Comparison of ENCODE assay signal across 21 mouse cellular contexts in genomic region chr1:183377045-183377444, GRCm38 (mm10). TPM values are rescaled to one million over a fixed set of nuclear protein-coding genes. Genes with fewer than 3 reads are reported as not detected.
DNase-seq lines count a peak whose midpoint lies in the region; ATAC-seq and TF ChIP-seq lines count a peak whose summit lies in the region.
"Had no signal": no experiment of that assay in that cellular context is flagged by ENCODE, and none has a peak within 500 bp of the region (broad histone marks: within the 10 kb centered on the region; RNA-seq: fewer than 3 reads in every experiment).

No protein-coding gene starts in this region.

- H3K27me3 ChIP-seq in CH12.LX (replicated peaks) (no peaks in the 10 kb centered on the region), MEL (ENCODE audit: control insufficient read depth in 1 of 2, insufficient read depth in 2 of 2, low read length in 2 of 2) (peaks cover 0 to 11% of the 10 kb centered on the region in 2 experiments; a peak in 3 of 4 replicates)
- no peaks in the 10 kb centered on the region for H3K27me3 ChIP-seq in hindbrain, postnatal 0 days (ENCODE audit: insufficient read depth, low read length)
- H3K27me3 ChIP-seq: Patski had no signal

- DNase-seq in CH12.LX (ENCODE audit: extremely low read depth) (no peak), MEL (ENCODE audit: low read depth, low spot score) (no peak)
- DNase-seq in left cerebral cortex, adult 11 months (ENCODE audit: low spot score) = no peak
- DNase-seq in hindbrain, postnatal 0 days (ENCODE audit: low spot score) = no peak
- DNase-seq: adrenal gland, adult 2 months; adrenal gland, adult 8-10 months; adrenal gland, postnatal 10 days; adrenal gland, postnatal 14 days; adrenal gland, postnatal 25 days; adrenal gland, postnatal 36 days; B cell, adult 2 months; cerebellum, adult 11 months; cerebellum, adult 11-12 months; cerebellum, adult 18-20 months; cerebellum, adult 2 months; cerebellum, adult 8-10 months had no signal

- H3K4me3 ChIP-seq in CH12.LX (replicated peaks in 1 of 3; ENCODE audit: low read depth in 2 of 3, low read length in 2 of 3, poor library complexity in 1 of 3) (no peak overlapping the region), MEL (ENCODE audit: control insufficient read depth in 1 of 2, insufficient read depth in 1 of 2, low read depth in 2 of 2, low read length in 2 of 2) (no peak overlapping the region)
- H3K4me3 ChIP-seq in hindbrain, postnatal 0 days (ENCODE audit: low read length) = no peak overlapping the region

- in situ Hi-C loops in CH12.LX (cut with MboI; ENCODE audit: low pct_ligation_motif_present, low pct_unique_long_range_greater_than_20kb, low sequenced_read_pairs) = no loop called here

- no peaks in the 10 kb centered on the region for H3K79me2 ChIP-seq in CH12.LX (replicated peaks; ENCODE audit: control insufficient read depth, extremely low read depth, insufficient read depth, poor library complexity, severe bottlenecking)
- no peaks in the 10 kb centered on the region for H3K79me2 ChIP-seq in MEL (ENCODE audit: control insufficient read depth, insufficient read depth, low read length, poor library complexity)

- H3K9me3 ChIP-seq in CH12.LX (replicated peaks; ENCODE audit: low read length) (peaks cover 5% of the 10 kb centered on the region), MEL (replicated peaks; ENCODE audit: insufficient read depth, low read length) (no peaks in the 10 kb centered on the region)
- H3K9me3 ChIP-seq in hindbrain, postnatal 0 days (ENCODE audit: low read length) = no peaks in the 10 kb centered on the region

- TF ChIP-seq CTCF in CH12.LX (conservative IDR thresholded peaks at IDR 0.05 in 1 of 2, IDR thresholded peaks at IDR 0.05 in 1 of 2; ENCODE audit: low read depth in 2 of 2, low read length in 2 of 2) (no peak), MEL (IDR thresholded peaks at IDR 0.05 in 2 of 3, conservative IDR thresholded peaks at IDR 0.05 in 1 of 3; ENCODE audit: control insufficient read depth in 1 of 3, insufficient read depth in 1 of 3, low read depth in 2 of 3, low read length in 3 of 3, poor library complexity in 1 of 3, severe bottlenecking in 1 of 3) (no peak)
- TF ChIP-seq CTCF in hindbrain, postnatal 0 days (IDR thresholded peaks at IDR 0.05; ENCODE audit: low read depth) = no peak

- no peak for TF ChIP-seq RAD21 in CH12.LX (IDR thresholded peaks at IDR 0.05; ENCODE audit: low read depth, low read length)
- no peak for TF ChIP-seq RAD21 in MEL (IDR thresholded peaks at IDR 0.05; ENCODE audit: low read depth, low read length)

- H3K4me2 ChIP-seq in CH12.LX (ENCODE audit: insufficient read depth, low read depth, poor library complexity, severe bottlenecking) = no peak overlapping the region
- no peak overlapping the region for H3K4me2 ChIP-seq in hindbrain, postnatal 0 days (ENCODE audit: low read depth, low read length)

- TF ChIP-seq POLR2A in CH12.LX (IDR thresholded peaks at IDR 0.05; ENCODE audit: low read depth, low read length) (no peak), MEL (IDR thresholded peaks at IDR 0.05; ENCODE audit: control insufficient read depth in 1 of 2, insufficient read depth in 1 of 2, low read depth in 1 of 2, low read length in 2 of 2, poor library complexity in 1 of 2) (no peak)

- no peak overlapping the region for H3K9ac ChIP-seq in CH12.LX (ENCODE audit: insufficient read depth, low read depth)
- no peak overlapping the region for H3K9ac ChIP-seq in MEL (ENCODE audit: control insufficient read depth, low read depth, low read length, poor library complexity, severe bottlenecking)
- H3K9ac ChIP-seq in hindbrain, postnatal 0 days (replicated peaks; ENCODE audit: low read length) = no peak overlapping the region

- no peak for ATAC-seq in hindbrain, postnatal 0 days
- ATAC-seq: activated CD4-positive, CD25-positive, alpha-beta regulatory T cell, adult 4 months; CD4-positive, CD25-positive, alpha-beta regulatory T cell, adult 4 months; Patski had no signal

- TF ChIP-seq EP300 in CH12.LX (IDR thresholded peaks at IDR 0.05; ENCODE audit: low read length) (no peak), MEL (IDR thresholded peaks at IDR 0.05; ENCODE audit: low read depth in 1 of 2, low read length in 2 of 2) (no peak)

- no peaks in the 10 kb centered on the region for H3K36me3 ChIP-seq in CH12.LX (replicated peaks in 1 of 2; ENCODE audit: control insufficient read depth in 1 of 2, insufficient read depth in 1 of 2, low read length in 1 of 2)
- H3K36me3 ChIP-seq in MEL (ENCODE audit: control insufficient read depth in 1 of 2, insufficient read depth in 2 of 2, low read length in 2 of 2) = no peaks in the 10 kb centered on the region; a peak in 1 of 4 replicates
- H3K36me3 ChIP-seq in hindbrain, postnatal 0 days (ENCODE audit: insufficient read depth, low read length) = no peaks in the 10 kb centered on the region
- H3K36me3 ChIP-seq: G1E had no signal

- no peak overlapping the region for H3K27ac ChIP-seq in CH12.LX (ENCODE audit: insufficient read depth, low read depth)
- no peak overlapping the region for H3K27ac ChIP-seq in MEL (ENCODE audit: control insufficient read depth, low read depth, low read length)
- H3K27ac ChIP-seq in hindbrain, postnatal 0 days = no peak overlapping the region

- dilution Hi-C loops in CH12.LX (cut with MboI; ENCODE audit: extremely low pct_ligation_motif_present, extremely low pct_unique_long_range_greater_than_20kb, low sequenced_read_pairs) = no loop called here

- H3K4me1 ChIP-seq in CH12.LX (ENCODE audit: control insufficient read depth in 1 of 2, insufficient read depth in 2 of 2) (no peaks in the 10 kb centered on the region), MEL (ENCODE audit: control insufficient read depth in 1 of 2, insufficient read depth in 2 of 2, low read length in 2 of 2) (0 out of 4 replicates have a peak, but pooled peaks cover 0 to 9% of the 10 kb centered on the region in 2 experiments)
- no peaks in the 10 kb centered on the region for H3K4me1 ChIP-seq in hindbrain, postnatal 0 days (ENCODE audit: insufficient read depth, low read length)

- 80% methylated on average over 4 of the region's 4 CpGs for WGBS in hindbrain, postnatal 0 days

TF ChIP-seq in CH12.LX, 34 proteins besides CTCF, POLR2A, EP300 and RAD21:
- no peak for TF ChIP-seq ZNF384 (IDR thresholded peaks at IDR 0.05; ENCODE audit: low read depth, low read length)
- no peak for TF ChIP-seq MYC (IDR thresholded peaks at IDR 0.05; ENCODE audit: low read depth, low read length)
- peak; percentile 65; the same call in 1 of the 2 replicates for TF ChIP-seq ZKSCAN1 (IDR thresholded peaks at IDR 0.05; ENCODE audit: borderline replicate concordance, low read depth, low read length)
- no peak for TF ChIP-seq CHD1 (IDR thresholded peaks at IDR 0.05; ENCODE audit: low read depth, low read length)
- no peak for TF ChIP-seq USF1 (IDR thresholded peaks at IDR 0.05; ENCODE audit: low read depth, low read length)

TF ChIP-seq in MEL, 35 proteins besides CTCF, POLR2A, EP300 and RAD21:
- peak; percentile 81 for TF ChIP-seq ZKSCAN1 (IDR thresholded peaks at IDR 0.05; ENCODE audit: low read depth, low read length)
- no peak for TF ChIP-seq USF1 (IDR thresholded peaks at IDR 0.05; ENCODE audit: low read depth, low read length)
TF ChIP-seq in MEL: peak in this region for 1.

RNA-seq across cellular contexts. Expression of gene Mia3, which starts 7.7 kb away (rescaled TPM):
- total RNA-seq in CH12.LX (2012; rRNA removed) = 95.3 and 112 TPM in 2 replicates
- total RNA-seq in CH12.LX (2014; rRNA removed) = 49.3 and 51.2 TPM in 2 replicates
- polyA plus RNA-seq in CH12.LX (2012; ENCODE audit: insufficient read length, low read depth) = 70.1 and 80.9 TPM in 2 replicates
- 46.9 and 47.6 TPM in 2 replicates for total RNA-seq in MEL (2012; rRNA removed)
- 10 to 100 TPM in 1 of 2 experiments, not detected in 1; 50.1 TPM for polyA plus RNA-seq in MEL (2012; ENCODE audit: insufficient read depth in 1 of 2, insufficient read length in 2 of 2, low read depth in 1 of 2, low replicate concordance in 2 of 2, missing spikeins in 1 of 2)
- total RNA-seq in hindbrain, postnatal 0 days (2014; rRNA removed) = 132 and 148 TPM in 2 replicates
- 98.1 and 98.8 TPM in 2 replicates for polyA plus RNA-seq in hindbrain, postnatal 0 days (2015; fragmentation: Nextera tagmentation; extraction: Ambion mirVana)

RNA-seq across cellular contexts. Expression of gene Taf1a, which starts 11.7 kb away (rescaled TPM):
- total RNA-seq in CH12.LX (2012; rRNA removed) (12.3 and 18.0 TPM in 2 replicates), CH12.LX (2014; rRNA removed) (20.6 and 21.9 TPM in 2 replicates), MEL (2012; rRNA removed) (15.5 and 21.5 TPM in 2 replicates)
- polyA plus RNA-seq in CH12.LX (2012; ENCODE audit: insufficient read length, low read depth) (24.8 and 27.2 TPM in 2 replicates), MEL (2012; ENCODE audit: insufficient read depth in 1 of 2, insufficient read length in 2 of 2, low read depth in 1 of 2, low replicate concordance in 2 of 2, missing spikeins in 1 of 2) (10 to 100 TPM in 1 of 2 experiments, not detected in 1; 23.8 TPM)
- 7.2 and 12.7 TPM in 2 replicates for total RNA-seq in hindbrain, postnatal 0 days (2014; rRNA removed)
- 8.8 and 11.0 TPM in 2 replicates for polyA plus RNA-seq in hindbrain, postnatal 0 days (2015; fragmentation: Nextera tagmentation; extraction: Ambion mirVana)

RNA-seq across cellular contexts. Expression of gene Hhipl2, which starts 41.0 kb away (rescaled TPM):
- total RNA-seq in CH12.LX (2012; rRNA removed) (0.55 TPM in 1 of 2 replicates, not detected in the other), CH12.LX (2014; rRNA removed) (0.16 TPM in 1 of 2 replicates, not detected in the other), MEL (2012; rRNA removed) (0.08 TPM in 1 of 2 replicates, not detected in the other)
- polyA plus RNA-seq in CH12.LX (2012; ENCODE audit: insufficient read length, low read depth) (0.23 and 0.74 TPM in 2 replicates), MEL (2012; ENCODE audit: insufficient read depth in 1 of 2, insufficient read length in 2 of 2, low read depth in 1 of 2, low replicate concordance in 2 of 2, missing spikeins in 1 of 2) (under 1 TPM in 1 of 2 experiments, not detected in 1; 0.63 TPM)
- total RNA-seq in hindbrain, postnatal 0 days (2014; rRNA removed) = not detected in 2 replicates
- 0.36 TPM in 1 of 2 replicates, not detected in the other for polyA plus RNA-seq in hindbrain, postnatal 0 days (2015; fragmentation: Nextera tagmentation; extraction: Ambion mirVana)
- total RNA-seq: adrenal gland, adult 18-20 months; adrenal gland, adult 2 months; adrenal gland, adult 8-10 months; adrenal gland, postnatal 10 days; adrenal gland, postnatal 14 days; adrenal gland, postnatal 25 days; adrenal gland, postnatal 36 days had no signal
- polyA plus RNA-seq: activated CD4-positive, CD25-positive, alpha-beta regulatory T cell, adult 4 months; CD4-positive, CD25-positive, alpha-beta regulatory T cell, adult 4 months had no signal

Comparison
In these comparisons a context has a peak if more than half of its experiments do, and no peak if none do; other contexts are left out.
1. Of the 35 proteins assayed by ChIP-seq in both MEL and CH12.LX: peak only in MEL: none; only in CH12.LX: none; in both: ZKSCAN1; in neither: 34.